Mouse (Mus musculus): ENCODE measurements at regions not wholly inside any gene's neighbourhood (a gene's known extent, or its start where the extent isn't known, plus 50 kb on each side); places are given as distances from the start of the nearest gene placed in this dataset.

DNA sequence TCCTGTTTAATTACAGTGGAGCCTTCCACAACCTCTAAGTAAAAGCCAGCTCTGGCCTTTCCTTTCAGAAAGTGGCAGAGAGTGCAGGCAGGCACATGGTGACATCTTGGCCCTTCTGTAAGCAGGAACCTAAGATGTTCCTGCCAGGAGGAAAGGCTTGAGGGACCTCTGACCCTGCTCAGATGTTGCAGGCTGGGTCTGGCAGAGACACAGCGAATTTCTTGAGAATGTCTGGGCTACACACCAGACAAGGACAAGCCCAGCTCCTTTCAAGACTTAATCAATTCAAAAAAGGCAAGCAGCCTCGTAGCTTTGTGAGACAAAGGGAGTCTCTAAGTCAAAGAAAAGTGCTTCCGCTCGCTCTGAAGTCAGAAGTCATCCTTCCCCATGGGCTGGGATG lies 79.2 kb upstream of the 4930583I09Rik start:
- TF ChIP-seq CTCF (conservative IDR thresholded peaks at IDR 0.05; ENCODE audit: insufficient read depth, insufficient read length, low read depth, low read length) (no peak), POLR2A (IDR thresholded peaks at IDR 0.05; ENCODE audit: low read depth, low read length) (no peak)

Measured in kidney, adult 2 months (tissue).